Mouse (Mus musculus): ENCODE data around the gene Cilp.

GRCm38 (mm10) chr9:65261591-65262230 lies 3.3 kb upstream of the Cilp start:
- TF ChIP-seq CTCF (IDR thresholded peaks at IDR 0.05; ENCODE audit: low read depth, low read length) (no peak), POLR2A (IDR thresholded peaks at IDR 0.05; ENCODE audit: insufficient read depth, low read length) (no peak)
